Mouse (Mus musculus): ENCODE data around the gene Pygb. TPM values are rescaled to one million over a fixed set of nuclear protein-coding genes. Genes with fewer than 3 reads are reported as not detected.

Gene Pygb
- total RNA-seq, 1 experiment = 10.8 TPM

DNA sequence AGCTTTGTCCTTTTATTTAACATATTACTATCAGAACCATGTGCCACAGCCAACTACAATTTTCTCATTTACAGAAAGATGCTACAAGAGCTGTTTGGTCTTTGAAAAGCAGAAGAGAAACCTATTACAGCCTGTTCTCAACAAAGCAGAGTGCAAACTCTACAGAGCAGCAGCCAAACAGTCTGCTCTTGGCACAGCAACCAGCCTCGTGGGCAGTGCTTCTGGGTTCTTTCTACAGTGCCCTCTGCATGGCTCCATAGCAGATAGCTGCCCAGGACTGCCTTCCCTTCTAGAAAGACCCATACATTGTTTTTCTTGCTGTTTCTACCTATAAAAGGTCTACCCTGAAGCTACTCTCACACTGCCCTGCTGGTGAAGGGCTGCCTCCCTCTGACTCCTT, 58.3 kb downstream of the Pygb start:
- Histone ChIP-seq H3K4me1 (ENCODE audit: control insufficient read depth in 2 of 2, insufficient read depth in 2 of 2, low read length in 2 of 2, poor library complexity in 1 of 2) (no peaks in the 10 kb centered on the region), H3K4me3 (ENCODE audit: insufficient read depth in 1 of 2, low read depth in 1 of 2, low read length in 2 of 2, poor library complexity in 1 of 2, severe bottlenecking in 1 of 2) (no peak overlapping the region), H3K9ac (ENCODE audit: insufficient read depth, low read depth, low read length, poor library complexity, severe bottlenecking) (no peak overlapping the region), H3K36me3 (ENCODE audit: control insufficient read depth, insufficient read depth, low read length, poor library complexity, severe bottlenecking) (peaks cover 7% of the 10 kb centered on the region; the same call in 1 of the 2 replicates), H3K27ac (ENCODE audit: insufficient read depth, low read depth, low read length, poor library complexity, severe bottlenecking) (no peak overlapping the region), H3K9me3 (ENCODE audit: control insufficient read depth, insufficient read depth, low read depth, low read length) (no peaks in the 10 kb centered on the region)
- TF ChIP-seq ZNF384 (IDR thresholded peaks at IDR 0.05; ENCODE audit: low read depth, low read length) (no peak), ZC3H11A (IDR thresholded peaks at IDR 0.05; ENCODE audit: borderline replicate concordance, low read depth, low read length) (no peak), HCFC1 (IDR thresholded peaks at IDR 0.05; ENCODE audit: borderline replicate concordance, insufficient read depth, low read length) (no peak), MAFK (IDR thresholded peaks at IDR 0.05; ENCODE audit: insufficient read depth, low read depth, low read length) (no peak), CHD2 (IDR thresholded peaks at IDR 0.05; ENCODE audit: low read depth, low read length) (no peak)
- DNase-seq (ENCODE audit: low read depth, low spot score) = no peak
- in situ Hi-C loops (cut with MboI; ENCODE audit: low sequenced_read_pairs in 2 of 2, unreplicated experiment in 2 of 2) = no loop called here

DNA sequence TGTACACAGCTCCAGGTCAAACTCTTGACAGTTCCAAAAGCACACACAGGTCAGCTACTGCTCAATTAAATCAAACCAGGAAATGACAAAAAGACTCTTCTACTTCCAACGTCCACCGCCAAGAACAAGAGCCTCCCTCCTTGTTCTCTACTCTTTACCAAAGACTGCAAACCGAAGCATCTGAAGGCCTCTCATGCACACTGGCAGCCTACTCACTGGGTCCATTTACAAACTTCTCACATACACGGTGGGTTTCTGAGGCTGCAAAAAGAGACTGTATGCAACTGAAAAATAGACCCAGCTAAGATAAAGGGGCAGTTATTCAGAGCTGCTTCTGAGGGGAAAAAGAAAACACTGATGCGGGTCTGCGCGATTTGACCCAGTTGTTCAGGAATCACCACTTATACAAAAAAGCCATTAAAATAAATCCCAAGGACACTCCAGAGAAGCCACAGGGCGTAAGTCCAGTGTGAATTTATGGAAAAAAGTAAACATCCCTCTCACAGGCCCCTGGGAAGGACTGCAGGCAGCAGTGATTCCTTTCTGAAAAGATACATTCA, 61.0 kb downstream of the Pygb start:
- Histone ChIP-seq H3K36me3 (ENCODE audit: control insufficient read depth, insufficient read depth, low read length, poor library complexity, severe bottlenecking) (peaks cover 2% of the 10 kb centered on the region; the same call in 1 of the 2 replicates), H3K4me1 (ENCODE audit: control insufficient read depth in 2 of 2, insufficient read depth in 2 of 2, low read length in 2 of 2, poor library complexity in 1 of 2) (no peaks in the 10 kb centered on the region), H3K27ac (ENCODE audit: insufficient read depth, low read depth, low read length, poor library complexity, severe bottlenecking) (no peak overlapping the region), H3K9me3 (ENCODE audit: control insufficient read depth, insufficient read depth, low read depth, low read length) (no peaks in the 10 kb centered on the region), H3K4me3 (ENCODE audit: insufficient read depth in 1 of 2, low read depth in 1 of 2, low read length in 2 of 2, poor library complexity in 1 of 2, severe bottlenecking in 1 of 2) (no peak overlapping the region), H3K9ac (ENCODE audit: insufficient read depth, low read depth, low read length, poor library complexity, severe bottlenecking) (no peak overlapping the region)
- TF ChIP-seq HCFC1 (IDR thresholded peaks at IDR 0.05; ENCODE audit: borderline replicate concordance, insufficient read depth, low read length) = no peak
- no peak for DNase-seq (ENCODE audit: low read depth, low spot score)
- in situ Hi-C loops (cut with MboI; ENCODE audit: low sequenced_read_pairs in 2 of 2, unreplicated experiment in 2 of 2) = no loop called here

DNA sequence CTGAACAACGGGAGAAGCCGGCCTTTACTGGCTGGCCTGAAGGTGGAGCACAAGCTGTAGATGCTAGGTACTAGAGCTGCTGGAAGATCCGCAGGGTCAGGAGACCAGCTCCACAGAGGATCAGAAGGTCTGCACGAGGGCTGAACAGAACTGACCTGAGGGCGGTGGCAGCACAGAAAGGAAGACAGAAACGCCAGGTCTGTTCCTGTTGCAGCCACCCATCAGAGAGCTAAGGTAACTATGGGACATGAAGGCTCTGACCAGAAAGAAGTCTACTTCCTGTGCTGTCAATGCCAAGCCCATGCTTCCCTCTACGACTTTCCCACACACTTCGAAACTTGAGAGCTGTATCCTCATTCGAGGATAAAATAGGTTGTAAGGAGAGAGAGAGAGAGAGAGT, 64.7 kb downstream of the Pygb start:
- in situ Hi-C loops (cut with MboI; ENCODE audit: low sequenced_read_pairs in 2 of 2, unreplicated experiment in 2 of 2) = no loop called here
- DNase-seq (ENCODE audit: low read depth, low spot score) = no peak
- Histone ChIP-seq H3K9ac (ENCODE audit: insufficient read depth, low read depth, low read length, poor library complexity, severe bottlenecking) (no peak overlapping the region), H3K9me3 (ENCODE audit: control insufficient read depth, insufficient read depth, low read depth, low read length) (no peaks in the 10 kb centered on the region), H3K27ac (ENCODE audit: insufficient read depth, low read depth, low read length, poor library complexity, severe bottlenecking) (no peak overlapping the region), H3K4me1 (ENCODE audit: control insufficient read depth in 2 of 2, insufficient read depth in 2 of 2, low read length in 2 of 2, poor library complexity in 1 of 2) (no peaks in the 10 kb centered on the region), H3K4me3 (ENCODE audit: insufficient read depth in 1 of 2, low read depth in 1 of 2, low read length in 2 of 2, poor library complexity in 1 of 2, severe bottlenecking in 1 of 2) (no peak overlapping the region), H3K36me3 (ENCODE audit: control insufficient read depth, insufficient read depth, low read length, poor library complexity, severe bottlenecking) (no peaks in the 10 kb centered on the region; the same call in 1 of the 2 replicates)
- TF ChIP-seq ZNF384 (IDR thresholded peaks at IDR 0.05; ENCODE audit: low read depth, low read length) (no peak), ZC3H11A (IDR thresholded peaks at IDR 0.05; ENCODE audit: borderline replicate concordance, low read depth, low read length) (no peak)

DNA sequence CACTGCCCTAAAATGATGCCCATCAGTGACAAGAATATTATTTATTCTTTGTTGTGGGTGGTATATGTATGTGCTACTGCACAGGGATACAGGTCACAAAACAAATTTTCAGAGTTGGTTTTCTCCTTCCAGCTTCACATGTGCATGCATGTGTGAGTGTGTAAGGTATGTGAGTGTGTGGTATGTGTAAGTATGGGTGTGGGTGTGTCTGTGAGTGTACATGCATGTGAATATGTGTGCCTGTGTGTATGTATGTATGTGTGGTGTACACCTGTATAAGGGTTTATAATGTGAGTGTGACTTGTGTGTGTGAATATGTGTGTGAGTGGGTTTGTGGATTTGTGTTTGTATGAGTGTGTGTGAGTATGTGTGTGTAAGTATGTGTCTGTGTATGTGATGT, 68.7 kb downstream of the Pygb start:
- DNase-seq (ENCODE audit: low read depth, low spot score) = no peak
- TF ChIP-seq ZNF384 (IDR thresholded peaks at IDR 0.05; ENCODE audit: low read depth, low read length) (no peak), MAFK (IDR thresholded peaks at IDR 0.05; ENCODE audit: insufficient read depth, low read depth, low read length) (no peak), HCFC1 (IDR thresholded peaks at IDR 0.05; ENCODE audit: borderline replicate concordance, insufficient read depth, low read length) (no peak), ZC3H11A (IDR thresholded peaks at IDR 0.05; ENCODE audit: borderline replicate concordance, low read depth, low read length) (no peak)
- no peaks in the 10 kb centered on the region for H3K4me1 ChIP-seq (ENCODE audit: control insufficient read depth in 2 of 2, insufficient read depth in 2 of 2, low read length in 2 of 2, poor library complexity in 1 of 2)
- H3K36me3 ChIP-seq (ENCODE audit: control insufficient read depth, insufficient read depth, low read length, poor library complexity, severe bottlenecking) = no peaks in the 10 kb centered on the region
- no peak overlapping the region for H3K27ac ChIP-seq (ENCODE audit: insufficient read depth, low read depth, low read length, poor library complexity, severe bottlenecking)
- in situ Hi-C loops (cut with MboI; ENCODE audit: low sequenced_read_pairs in 2 of 2, unreplicated experiment in 2 of 2) = no loop called here
- H3K9ac ChIP-seq (ENCODE audit: insufficient read depth, low read depth, low read length, poor library complexity, severe bottlenecking) = no peak overlapping the region
- no peaks in the 10 kb centered on the region for H3K9me3 ChIP-seq (ENCODE audit: control insufficient read depth, insufficient read depth, low read depth, low read length)
- no peak overlapping the region for H3K4me3 ChIP-seq (ENCODE audit: insufficient read depth in 1 of 2, low read depth in 1 of 2, low read length in 2 of 2, poor library complexity in 1 of 2, severe bottlenecking in 1 of 2)

DNA sequence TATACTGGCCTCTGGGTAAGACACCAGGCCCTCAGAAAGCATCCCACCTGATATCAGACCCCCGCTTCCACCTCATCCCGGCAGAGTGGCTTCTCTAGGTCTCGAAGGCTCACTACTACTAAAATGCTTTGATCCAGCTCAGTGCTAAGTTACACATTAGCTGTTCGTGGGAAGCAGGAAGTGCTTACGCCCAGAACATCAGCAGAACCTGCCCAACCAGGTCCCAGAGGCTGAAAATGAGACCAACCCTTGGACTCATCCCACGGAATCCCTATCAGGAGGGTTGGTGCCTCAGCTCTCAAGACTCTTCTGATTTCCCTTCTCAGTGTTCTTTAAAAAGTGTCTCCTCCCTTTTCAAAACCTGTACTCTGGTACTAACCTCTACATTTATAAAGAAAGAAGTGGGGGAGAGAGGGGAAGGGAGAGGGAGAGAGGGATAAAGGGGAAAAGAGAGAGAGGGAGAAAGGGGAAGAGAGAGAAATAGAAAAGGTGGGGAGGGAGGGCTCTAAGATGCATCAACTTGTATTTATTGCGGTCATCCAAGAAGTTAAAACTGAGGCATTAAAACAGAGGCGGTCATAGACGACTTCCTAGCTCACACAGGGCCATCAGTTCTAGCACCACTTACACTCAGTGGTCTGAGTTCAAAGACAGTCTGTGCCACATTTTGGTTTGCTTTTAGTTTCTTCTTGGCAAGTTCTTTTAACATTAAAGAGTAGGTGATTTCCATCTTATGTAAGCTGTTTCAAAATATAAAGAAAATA, 72.4 kb downstream of the Pygb start:
- no peak overlapping the region for H3K27ac ChIP-seq (ENCODE audit: insufficient read depth, low read depth, low read length, poor library complexity, severe bottlenecking)
- no peak for DNase-seq (ENCODE audit: low read depth, low spot score)
- in situ Hi-C loops (cut with MboI; ENCODE audit: low sequenced_read_pairs in 2 of 2, unreplicated experiment in 2 of 2) = no loop called here
- no peaks in the 10 kb centered on the region for H3K9me3 ChIP-seq (ENCODE audit: control insufficient read depth, insufficient read depth, low read depth, low read length)
- H3K36me3 ChIP-seq (ENCODE audit: control insufficient read depth, insufficient read depth, low read length, poor library complexity, severe bottlenecking) = no peaks in the 10 kb centered on the region
- TF ChIP-seq CHD2 (IDR thresholded peaks at IDR 0.05; ENCODE audit: low read depth, low read length) = no peak
- TF ChIP-seq HCFC1 (IDR thresholded peaks at IDR 0.05; ENCODE audit: borderline replicate concordance, insufficient read depth, low read length) = no peak
- no peak for TF ChIP-seq MAFK (IDR thresholded peaks at IDR 0.05; ENCODE audit: insufficient read depth, low read depth, low read length)
- no peak for TF ChIP-seq ZNF384 (IDR thresholded peaks at IDR 0.05; ENCODE audit: low read depth, low read length)
- no peak for TF ChIP-seq ZC3H11A (IDR thresholded peaks at IDR 0.05; ENCODE audit: borderline replicate concordance, low read depth, low read length)
- H3K9ac ChIP-seq (ENCODE audit: insufficient read depth, low read depth, low read length, poor library complexity, severe bottlenecking) = no peak overlapping the region
- H3K4me3 ChIP-seq (ENCODE audit: insufficient read depth in 1 of 2, low read depth in 1 of 2, low read length in 2 of 2, poor library complexity in 1 of 2, severe bottlenecking in 1 of 2) = no peak overlapping the region
- no peaks in the 10 kb centered on the region for H3K4me1 ChIP-seq (ENCODE audit: control insufficient read depth in 2 of 2, insufficient read depth in 2 of 2, low read length in 2 of 2, poor library complexity in 1 of 2)
